Mouse (Mus musculus) T-cell, adult 2 months (primary cell): ENCODE measurements around the gene Olfr1026.

Source experiments
- DNase-seq: peaks from one replicate; pipeline ENCODE4 v3.0.0; 2022; ENCODE audit warnings: low spot score

The Olfr1026 gene

DNA sequence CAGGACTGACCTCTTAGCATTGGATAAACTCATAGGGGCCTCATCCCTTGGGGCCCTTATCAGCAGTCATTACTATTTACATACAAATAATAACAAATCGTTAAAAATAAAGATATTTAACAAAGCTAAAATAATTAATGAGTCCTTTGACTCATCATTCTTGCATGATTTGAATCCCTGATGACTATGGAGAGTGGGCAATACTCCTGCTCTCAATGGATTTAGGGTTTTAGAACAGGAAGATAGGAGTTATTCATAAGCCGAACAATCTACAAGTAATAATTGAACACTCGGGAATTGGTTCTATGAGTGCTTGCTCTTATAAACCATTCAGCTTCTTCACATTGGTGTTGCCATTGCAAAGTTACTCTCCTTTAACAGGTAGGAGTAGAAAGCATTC lies at the start of gene Olfr1026:
Olfr1026 (plus strand) TSS at position 301 of the 400 bp plus-strand sequence.
- no peak for DNase-seq

DNA sequence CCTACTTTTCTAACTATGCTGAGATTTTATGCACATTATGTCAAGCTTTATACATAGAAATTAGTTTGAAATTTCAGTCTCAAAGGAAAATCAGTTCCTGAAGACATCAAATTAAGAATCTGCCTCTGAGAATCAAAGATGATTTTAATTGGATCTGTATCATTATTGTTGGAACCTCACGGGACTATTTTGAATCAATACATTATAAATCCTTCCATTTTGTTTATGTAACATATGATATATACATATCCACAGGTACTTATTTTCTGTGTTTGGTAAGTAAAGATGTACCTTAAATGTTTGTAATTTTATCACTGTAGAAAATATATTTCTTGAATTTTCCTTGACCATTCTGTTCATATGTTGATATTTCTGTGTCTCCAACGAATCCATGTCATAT lies 36.0 kb upstream of the Olfr1026 start, which contains the start of gene Olfr1023:
Olfr1023 (plus strand) TSS at position 301 of the 400 bp plus-strand sequence.
- DNase-seq = no peak

DNA sequence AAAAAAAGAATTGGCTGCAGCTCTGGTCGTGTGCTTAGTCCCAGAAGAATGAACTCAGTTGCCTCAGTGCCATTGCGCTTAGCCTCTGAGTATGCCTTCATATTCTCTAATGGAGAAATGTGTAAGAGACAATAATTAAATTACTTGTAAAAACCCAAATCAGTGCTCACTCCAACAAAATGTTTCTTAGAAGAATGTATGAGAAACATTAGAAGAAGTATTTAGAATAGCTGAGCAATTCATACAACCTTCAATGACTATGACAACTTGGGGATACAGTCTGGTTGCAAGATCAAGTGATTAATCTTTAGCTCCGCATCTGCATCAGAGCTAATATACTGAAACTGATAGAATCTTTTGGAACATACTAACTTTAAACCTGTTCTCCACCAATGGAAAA lies 16.4 kb upstream of the Olfr1026 start, which contains the start of gene Olfr1024:
Olfr1024 (minus strand) TSS at position 101 of the 400 bp plus-strand sequence.
- DNase-seq = no peak

DNA sequence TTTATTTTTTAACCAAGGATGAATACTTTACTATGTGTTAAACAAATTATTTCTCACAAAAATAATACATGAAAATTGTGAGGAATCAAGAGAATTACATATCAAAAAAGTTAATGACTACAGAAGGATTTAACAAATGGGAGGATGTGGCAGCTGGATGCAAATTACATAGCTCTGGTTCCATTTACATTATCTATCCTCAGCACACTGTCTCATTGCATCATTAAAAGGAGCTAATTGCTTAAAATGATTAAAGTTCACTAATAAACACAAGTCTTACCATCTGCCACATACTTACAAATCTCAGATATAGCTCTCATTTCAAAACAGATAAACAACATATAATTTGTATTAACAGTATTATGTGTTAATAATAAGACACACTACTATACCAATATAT lies 8.2 kb upstream of the Olfr1026 start:
- no peak for DNase-seq

DNA sequence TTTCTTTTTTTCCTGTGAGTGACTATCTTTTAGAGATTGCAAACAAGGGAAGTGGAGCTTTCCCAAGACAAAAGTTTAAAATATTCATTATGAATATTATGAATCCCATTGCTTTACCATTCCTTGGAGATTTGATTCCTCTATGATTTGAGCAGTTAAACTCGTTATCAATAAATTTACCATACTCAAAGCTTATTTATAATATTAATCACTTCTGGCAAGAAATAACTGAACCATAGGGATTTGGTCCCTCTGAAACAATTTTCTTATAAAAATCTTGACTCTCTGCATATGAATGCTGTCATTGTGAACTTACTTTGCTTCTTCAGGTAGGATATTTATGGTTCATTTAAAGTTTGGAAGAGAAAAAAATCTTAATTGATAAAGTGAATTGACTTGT lies 6.5 kb upstream of the Olfr1026 start, which contains the start of gene Olfr1025-ps1:
Olfr1025-ps1 (plus strand) TSS at position 301 of the 400 bp plus-strand sequence.
- no peak for DNase-seq

DNA sequence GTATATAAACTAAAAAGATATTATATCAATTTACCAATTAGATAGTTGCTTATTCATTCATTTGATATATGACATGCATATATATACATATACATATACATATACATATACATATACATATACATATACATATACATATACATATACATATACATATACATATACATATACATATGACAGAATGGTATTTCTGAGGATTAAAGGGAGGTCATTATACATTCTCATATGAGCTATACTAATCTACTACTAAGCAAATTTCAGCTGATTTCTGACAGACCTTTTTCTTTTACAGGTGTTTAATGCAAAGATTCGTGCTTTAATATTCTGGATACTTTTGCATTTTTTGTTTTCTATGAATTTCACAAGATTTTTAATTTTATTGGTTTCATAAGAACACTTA lies 28.8 kb downstream of the Olfr1026 start, which contains the start of gene Olfr1028:
Olfr1028 (plus strand) TSS at position 301 of the 400 bp plus-strand sequence.
- no peak for DNase-seq

DNA sequence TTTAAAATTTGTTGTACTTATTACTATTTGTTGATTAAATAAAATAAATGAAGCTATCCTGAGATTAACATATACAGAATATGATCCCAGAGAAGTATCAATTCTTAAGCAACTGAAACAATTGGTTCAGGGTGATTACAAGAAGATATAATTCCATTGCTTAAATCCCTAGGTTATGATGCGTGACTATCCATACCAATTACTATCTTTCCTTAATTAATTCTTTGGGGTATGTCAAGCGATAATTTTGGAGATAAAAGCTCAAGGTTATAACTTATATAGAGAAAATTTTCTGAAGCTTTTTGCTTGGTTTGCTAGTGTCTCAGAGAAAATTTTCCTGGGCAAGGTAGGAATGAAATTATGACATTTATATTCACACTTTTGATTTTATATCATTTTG lies 52.2 kb downstream of the Olfr1026 start, which contains the start of gene Olfr1029:
Olfr1029 (plus strand) TSS at position 301 of the 400 bp plus-strand sequence.
- DNase-seq = no peak
